Mouse (Mus musculus) liver, adult 2 months (tissue): ENCODE measurements around the gene Amotl2. TPM values are rescaled to one million over a fixed set of nuclear protein-coding genes. Genes with fewer than 3 reads are reported as not detected.

Experiments used
- DNase-seq: peaks from one replicate; pipeline ENCODE4 v3.0.0-alpha.2; 2011; ENCODE audit warnings: low read depth, low spot score; ENCODE audit errors: extremely low read depth
- H3K27ac ChIP-seq: fragments of 200-500 bp; replicated peaks from 2 replicates; pipeline ENCODE4 v1.5.1; 2012; ENCODE audit warnings: low read depth, mild to moderate bottlenecking, control low read depth, inconsistent platforms, low read length; ENCODE audit not compliant: insufficient read depth
- H3K27me3 ChIP-seq: fragments of 200-500 bp; 2 replicates; pipeline ENCODE4 v1.6.1; 2012; ENCODE audit warnings: mild to moderate bottlenecking, moderate library complexity, low read length, inconsistent platforms; ENCODE audit not compliant: control insufficient read depth, insufficient read depth
- H3K36me3 ChIP-seq: fragments of 200-500 bp; 2 replicates; pipeline ENCODE4 v1.6.1; 2012; ENCODE audit warnings: low read length, inconsistent platforms; ENCODE audit not compliant: control insufficient read depth, insufficient read depth
- H3K4me1 ChIP-seq: fragments of 200-500 bp; 2 replicates; pipeline ENCODE4 v1.6.1; 2011; ENCODE audit warnings: low read length; ENCODE audit not compliant: control insufficient read depth, insufficient read depth
- H3K4me3 ChIP-seq: fragments of 200-500 bp; 2 replicates; pipeline ENCODE4 v1.5.1; 2011; ENCODE audit warnings: low read depth, mild to moderate bottlenecking, control low read depth, low read length, moderate library complexity; ENCODE audit not compliant: insufficient read depth
- H3K79me2 ChIP-seq: fragments of 200-500 bp; 2 replicates; pipeline ENCODE4 v1.6.1; 2012; ENCODE audit warnings: inconsistent platforms, mild to moderate bottlenecking, low read length, moderate library complexity; ENCODE audit not compliant: control insufficient read depth, insufficient read depth
- H3K9ac ChIP-seq: fragments of 200-500 bp; 2 replicates; pipeline ENCODE4 v1.6.1; 2012; ENCODE audit warnings: low read depth, mild to moderate bottlenecking, control low read depth, inconsistent platforms, low read length
- CTCF ChIP-seq: fragments of 200-500 bp; IDR thresholded peaks from 2 replicates; pipeline ENCODE4 v1.5.1; 2011; ENCODE audit warnings: low read depth, low read length, control low read depth
- POLR2A ChIP-seq: fragments of 200-500 bp; IDR thresholded peaks from 2 replicates; pipeline ENCODE4 v1.6.1; 2011; ENCODE audit warnings: low read length, control low read depth; ENCODE audit not compliant: insufficient read depth; ENCODE audit errors: extremely low read depth
- WGBS: fragments of 180-500 bp; shearing (Covaris S2); methylation state at CpG from one replicate; pipeline ENCODE4 v1.1.7; 2018; 5-methylcytosine and 5-hydroxymethylcytosine counted together
- polyA plus RNA-seq: library from polyadenylated mRNA; depleted of rRNA; stranded (reverse); fragments of >200 nt; gene quantifications from 2 replicates; pipeline ENCODE4 v1.2.3, GENCODE M21; 2012
- total RNA-seq: library from RNA; depleted of rRNA; stranded (reverse); fragments of >200 nt; gene quantifications from 2 replicates; pipeline ENCODE4 v1.2.3, GENCODE M21; 2014

Gene Amotl2
- total and polyA plus RNA-seq, 2 experiments, result 9.2 to 19.9 TPM

- H3K4me3 ChIP-seq, result no peak overlapping the region
- H3K4me1 ChIP-seq, result peaks cover 34% of the 10 kb centered on the region
- DNase-seq, result no peak
- H3K27ac ChIP-seq, result no peak overlapping the region
- H3K79me2 ChIP-seq, result no peaks in the 10 kb centered on the region
- 35% methylated on average over 1 of the region's 1 CpGs for WGBS
- TF ChIP-seq CTCF, result no peak
- TF ChIP-seq POLR2A, result no peak
- peaks cover 11% of the 10 kb centered on the region for H3K36me3 ChIP-seq
- H3K27me3 ChIP-seq, result no peaks in the 10 kb centered on the region
- no peak overlapping the region for H3K9ac ChIP-seq
Measured at GRCm38 (mm10) chr9:102737405-102737804, 20.9 kb downstream of the Amotl2 start.

DNA sequence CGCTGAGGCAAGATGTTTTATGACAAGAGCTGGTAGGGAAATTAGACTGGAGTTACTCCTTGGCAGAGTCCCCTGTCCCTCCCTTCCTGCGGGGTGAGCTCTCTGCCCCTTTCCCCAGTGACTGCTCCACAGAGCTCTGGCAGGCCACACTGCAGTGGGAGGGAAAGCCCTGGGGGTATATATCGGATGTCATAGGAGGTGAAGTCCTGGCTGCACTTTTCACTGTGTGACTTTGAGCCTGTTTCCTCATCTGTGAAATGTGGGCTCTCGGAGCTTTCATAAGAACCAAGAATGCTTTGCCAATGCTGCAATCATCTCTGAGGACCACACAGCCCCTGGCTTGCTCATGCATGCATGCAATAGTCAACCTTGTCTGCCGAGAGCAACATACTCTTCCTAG lies 30.3 kb downstream of the Amotl2 start:
- Histone ChIP-seq H3K9ac (no peak overlapping the region), H3K27me3 (no peaks in the 10 kb centered on the region), H3K4me1 (no peaks in the 10 kb centered on the region), H3K27ac (no peak overlapping the region), H3K79me2 (no peaks in the 10 kb centered on the region), H3K4me3 (no peak overlapping the region), H3K36me3 (no peaks in the 10 kb centered on the region)
- WGBS, result 84% methylated on average over 5 of the region's 5 CpGs
- TF ChIP-seq POLR2A (no peak), CTCF (no peak)
- no peak for DNase-seq

- Histone ChIP-seq H3K4me1 (no peaks in the 10 kb centered on the region), H3K9ac (no peak overlapping the region), H3K79me2 (no peaks in the 10 kb centered on the region), H3K27me3 (no peaks in the 10 kb centered on the region), H3K36me3 (no peaks in the 10 kb centered on the region), H3K4me3 (no peak overlapping the region), H3K27ac (no peak overlapping the region)
- 55% methylated on average over 5 of the region's 5 CpGs for WGBS
- TF ChIP-seq CTCF (no peak), POLR2A (no peak)
- no peak for DNase-seq
Measured at GRCm38 (mm10) chr9:102747902-102748301, 31.4 kb downstream of the Amotl2 start.

GRCm38 (mm10) chr9:102749216-102749615 lies 32.7 kb downstream of the Amotl2 start:
- Histone ChIP-seq H3K79me2 (no peaks in the 10 kb centered on the region), H3K27me3 (no peaks in the 10 kb centered on the region), H3K4me1 (no peaks in the 10 kb centered on the region), H3K36me3 (no peaks in the 10 kb centered on the region), H3K27ac (no peak overlapping the region), H3K9ac (no peak overlapping the region), H3K4me3 (no peak overlapping the region)
- no peak for TF ChIP-seq CTCF
- no peak for TF ChIP-seq POLR2A
- DNase-seq, result no peak
- 76% methylated on average over 11 of the region's 11 CpGs for WGBS

- no peaks in the 10 kb centered on the region for H3K36me3 ChIP-seq
- H3K4me1 ChIP-seq, result 0 out of 2 replicates have a peak, but pooled peaks cover 2% of the 10 kb centered on the region
- WGBS, result 92% methylated on average over 5 of the region's 5 CpGs
- DNase-seq, result no peak
- no peaks in the 10 kb centered on the region for H3K27me3 ChIP-seq
- no peaks in the 10 kb centered on the region for H3K79me2 ChIP-seq
- TF ChIP-seq CTCF (no peak), POLR2A (no peak)
- no peak overlapping the region for H3K9ac ChIP-seq
- H3K4me3 ChIP-seq, result no peak overlapping the region
- H3K27ac ChIP-seq, result no peak overlapping the region
Measured at GRCm38 (mm10) chr9:102751632-102752303, 35.3 kb downstream of the Amotl2 start.

DNA sequence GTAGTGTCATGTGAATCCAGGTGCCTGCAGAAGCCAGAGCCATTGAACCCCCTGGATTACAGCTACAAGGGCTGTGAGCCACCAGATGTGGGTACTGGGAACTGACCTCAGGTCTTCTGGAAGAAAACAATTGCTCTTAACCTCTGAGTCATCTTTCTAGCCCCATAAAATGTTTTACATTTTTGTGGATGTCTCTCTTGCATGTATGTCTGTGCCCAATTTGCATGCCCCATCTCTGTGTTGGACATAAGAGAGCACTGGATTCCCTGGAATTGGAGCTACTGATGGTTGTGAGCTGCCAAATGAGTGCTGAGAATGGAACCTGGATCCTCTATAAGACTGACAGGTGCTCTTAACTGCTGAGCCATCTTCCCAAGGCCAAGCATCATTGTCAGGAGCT lies 36.8 kb downstream of the Amotl2 start:
- Histone ChIP-seq H3K4me1 (0 out of 2 replicates have a peak, but pooled peaks cover 2% of the 10 kb centered on the region), H3K36me3 (no peaks in the 10 kb centered on the region), H3K9ac (no peak overlapping the region), H3K4me3 (no peak overlapping the region), H3K79me2 (no peaks in the 10 kb centered on the region), H3K27me3 (no peaks in the 10 kb centered on the region), H3K27ac (no peak overlapping the region)
- DNase-seq, result no peak
- TF ChIP-seq CTCF (no peak), POLR2A (no peak)
